Mouse (Mus musculus) G1E (cell line): ENCODE measurements around the gene Zfp697. TPM values are rescaled to one million over a fixed set of nuclear protein-coding genes. Genes with fewer than 3 reads are reported as not detected.

ENCODE experiments used
- ATAC-seq: 2 replicates; pipeline ENCODE4 v1.8.0; 2016; ENCODE audit warnings: mild to moderate bottlenecking; ENCODE audit not compliant: insufficient number of reproducible peaks, poor library complexity, low FRiP score, severe bottlenecking; ENCODE audit errors: extremely low read depth
- DNase-seq: peaks from one replicate; pipeline ENCODE4 v3.0.0; 2012; ENCODE audit warnings: low spot score
- H3K27me3 ChIP-seq: 2 replicates; pipeline ENCODE4 v1.6.1; 2012; ENCODE audit warnings: mild to moderate bottlenecking, low read length, inconsistent platforms; ENCODE audit not compliant: insufficient read depth
- H3K36me3 ChIP-seq: replicated peaks from 2 replicates; pipeline ENCODE3; 2012; ENCODE audit warnings: mild to moderate bottlenecking, inconsistent platforms
- H3K4me1 ChIP-seq: 2 replicates; pipeline ENCODE4 v1.6.1; 2012; ENCODE audit warnings: low read depth, low read length, inconsistent platforms, mixed read lengths; ENCODE audit not compliant: insufficient read depth
- H3K4me3 ChIP-seq: 2 replicates; pipeline ENCODE4 v1.5.1; 2012; ENCODE audit warnings: low read depth, mild to moderate bottlenecking, inconsistent platforms, low read length, moderate library complexity, mixed read lengths
- H3K9me3 ChIP-seq: replicated peaks from 2 replicates; pipeline ENCODE4 v1.6.1; 2012; ENCODE audit warnings: inconsistent platforms
- CTCF ChIP-seq: IDR thresholded peaks from 2 replicates; pipeline ENCODE4 v1.5.1; 2012; ENCODE audit warnings: low read depth, low read length, inconsistent platforms, mixed read lengths
- GATA1 ChIP-seq: IDR thresholded peaks from 2 replicates; pipeline ENCODE4 v1.6.1; 2012; ENCODE audit warnings: borderline replicate concordance, low read length, inconsistent platforms, mixed read lengths
- GATA2 ChIP-seq: IDR thresholded peaks from 2 replicates; pipeline ENCODE4 v1.6.1; 2012; ENCODE audit warnings: low read depth, low read length, inconsistent platforms, borderline replicate concordance
- POLR2AphosphoS5 ChIP-seq: IDR thresholded peaks from 2 replicates; pipeline ENCODE4 v1.6.1; 2012; ENCODE audit warnings: low read depth, low read length, inconsistent platforms; ENCODE audit not compliant: insufficient replicate concordance
- TAL1 ChIP-seq: conservative IDR thresholded peaks from 2 replicates; pipeline ENCODE4 v1.6.1; 2012; ENCODE audit warnings: low read depth, low read length, inconsistent platforms, mixed read lengths
- polyA plus RNA-seq: library from polyadenylated mRNA; stranded (reverse); fragments of >175 nt; gene quantifications from 2 replicates; pipeline ENCODE4 v1.2.3, GENCODE M21; 2012
- total RNA-seq, 2 experiments: library from RNA; stranded (forward) in 1 of 2; stranded (reverse) in 1 of 2; fragments of 200-1000 nt in 1 of 2; fragments of >200 nt in 1 of 2; fragmentation: Nextera tagmentation in 1 of 2; gene quantifications; 2 replicates each; pipeline ENCODE4 v1.2.3; 2014 to 2017

The Zfp697 gene
- total and polyA plus RNA-seq, 3 experiments: 0.16 TPM; not detected in 2

GRCm38 (mm10) chr3:98752171-98752570, 369.9 kb downstream of the Zfp697 start:
- H3K36me3 ChIP-seq: no peaks in the 10 kb centered on the region
- ATAC-seq (no peak), DNase-seq (no peak)
- TF ChIP-seq TAL1 (no peak), GATA1 (no peak), CTCF (no peak), POLR2AphosphoS5 (no peak), GATA2 (no peak)
- no peak overlapping the region for H3K4me3 ChIP-seq
- H3K4me1 ChIP-seq: no peaks in the 10 kb centered on the region
- peaks cover 6% of the 10 kb centered on the region for H3K9me3 ChIP-seq
- no peaks in the 10 kb centered on the region for H3K27me3 ChIP-seq

GRCm38 (mm10) chr3:98756836-98757235, 374.6 kb downstream of the Zfp697 start:
- no peak for ATAC-seq
- TF ChIP-seq POLR2AphosphoS5 (no peak), TAL1 (no peak), CTCF (no peak), GATA2 (no peak), GATA1 (no peak)
- H3K9me3 ChIP-seq: peaks cover 3% of the 10 kb centered on the region; the same call in 1 of the 2 replicates
- no peak overlapping the region for H3K4me3 ChIP-seq
- DNase-seq: no peak
- no peaks in the 10 kb centered on the region for H3K36me3 ChIP-seq
- no peaks in the 10 kb centered on the region for H3K4me1 ChIP-seq
- H3K27me3 ChIP-seq: no peaks in the 10 kb centered on the region

GRCm38 (mm10) chr3:98764155-98764554, 381.9 kb downstream of the Zfp697 start:
- Histone ChIP-seq H3K4me3 (no peak overlapping the region), H3K9me3 (peaks cover 6% of the 10 kb centered on the region; the same call in 1 of the 2 replicates)
- no peak for DNase-seq

GRCm38 (mm10) chr3:98780921-98781320, 398.7 kb downstream of the Zfp697 start:
- no peaks in the 10 kb centered on the region for H3K27me3 ChIP-seq
- peaks cover 15% of the 10 kb centered on the region for H3K9me3 ChIP-seq
- ATAC-seq: no peak
- no peak overlapping the region for H3K4me3 ChIP-seq
- no peaks in the 10 kb centered on the region for H3K4me1 ChIP-seq
- no peaks in the 10 kb centered on the region for H3K36me3 ChIP-seq
- TF ChIP-seq TAL1 (no peak), GATA1 (no peak), POLR2AphosphoS5 (no peak), CTCF (no peak), GATA2 (no peak)
- DNase-seq: no peak

More at GRCm38 (mm10) chr3:98764155-98764554, 381.9 kb downstream of the Zfp697 start:
- no peak for TF ChIP-seq TAL1
- TF ChIP-seq GATA2: no peak
- TF ChIP-seq POLR2AphosphoS5: no peak
- no peak for TF ChIP-seq CTCF
- no peak for TF ChIP-seq GATA1
- H3K27me3 ChIP-seq: no peaks in the 10 kb centered on the region
- H3K36me3 ChIP-seq: no peaks in the 10 kb centered on the region
- H3K4me1 ChIP-seq: no peaks in the 10 kb centered on the region
- no peak for ATAC-seq

- Histone ChIP-seq H3K9me3 (peaks cover 17% of the 10 kb centered on the region), H3K4me3 (no peak overlapping the region), H3K27me3 (no peaks in the 10 kb centered on the region), H3K4me1 (no peaks in the 10 kb centered on the region), H3K36me3 (no peaks in the 10 kb centered on the region)
- ATAC-seq (no peak), DNase-seq (no peak)
- no peak for TF ChIP-seq TAL1
- no peak for TF ChIP-seq CTCF
- TF ChIP-seq POLR2AphosphoS5: no peak
- no peak for TF ChIP-seq GATA1
- TF ChIP-seq GATA2: no peak
These were observed 400.1 kb downstream of the Zfp697 start for GRCm38 (mm10) chr3:98782181-98782868.

GRCm38 (mm10) chr3:98786551-98786950, 404.3 kb downstream of the Zfp697 start:
- DNase-seq: no peak
- ATAC-seq: no peak

More at GRCm38 (mm10) chr3:98786551-98786950, 404.3 kb downstream of the Zfp697 start:
- H3K9me3 ChIP-seq: peaks cover 8% of the 10 kb centered on the region
- TF ChIP-seq GATA1: no peak
- no peak for TF ChIP-seq TAL1
- TF ChIP-seq CTCF: no peak
- no peak for TF ChIP-seq GATA2
- no peak for TF ChIP-seq POLR2AphosphoS5
- H3K27me3 ChIP-seq: no peaks in the 10 kb centered on the region
- H3K4me1 ChIP-seq: no peaks in the 10 kb centered on the region
- H3K36me3 ChIP-seq: no peaks in the 10 kb centered on the region
- H3K4me3 ChIP-seq: no peak overlapping the region

Other genes with a start within 250 kb of the Zfp697 start
- gene Adam30, start 221.8 kb upstream of the Zfp697 start, total RNA-seq (2014; fragmentation: Nextera tagmentation): not detected in 2 replicates
- gene Adam30, start 221.8 kb upstream of the Zfp697 start, total RNA-seq (2017): 0.05 and 0.06 TPM in 2 replicates
- not detected in 2 replicates for gene Adam30, start 221.8 kb upstream of the Zfp697 start, polyA plus RNA-seq
- not detected in 2 replicates for gene Reg4, start 160.3 kb upstream of the Zfp697 start, total RNA-seq (2014; fragmentation: Nextera tagmentation)
- 0.12 TPM in 1 of 2 replicates, not detected in the other for gene Reg4, start 160.3 kb upstream of the Zfp697 start, total RNA-seq (2017)
- not detected in 2 replicates for gene Reg4, start 160.3 kb upstream of the Zfp697 start, polyA plus RNA-seq
- gene Hmgcs2, start 102.0 kb upstream of the Zfp697 start, total RNA-seq (2014; fragmentation: Nextera tagmentation): not detected in 2 replicates
- gene Hmgcs2, start 102.0 kb upstream of the Zfp697 start, total RNA-seq (2017): 0.06 TPM in 1 of 2 replicates, not detected in the other
- gene Hmgcs2, start 102.0 kb upstream of the Zfp697 start, polyA plus RNA-seq: not detected in 2 replicates
- not detected in 2 replicates for gene Phgdh, start 42.5 kb upstream of the Zfp697 start, total RNA-seq (2014; fragmentation: Nextera tagmentation)
- gene Phgdh, start 42.5 kb upstream of the Zfp697 start, total RNA-seq (2017): 0.12 TPM in 1 of 2 replicates, not detected in the other
- not detected in 2 replicates for gene Phgdh, start 42.5 kb upstream of the Zfp697 start, polyA plus RNA-seq
- gene Gm4450, start 74.7 kb downstream of the Zfp697 start, total RNA-seq (2014; fragmentation: Nextera tagmentation): not detected in 2 replicates
- gene Gm4450, start 74.7 kb downstream of the Zfp697 start, total RNA-seq (2017): 0.12 TPM in 1 of 2 replicates, not detected in the other
- gene Gm4450, start 74.7 kb downstream of the Zfp697 start, polyA plus RNA-seq: not detected in 2 replicates
- not detected in 2 replicates for gene Hsd3b4, start 128.1 kb downstream of the Zfp697 start, total RNA-seq (2014; fragmentation: Nextera tagmentation)
- gene Hsd3b4, start 128.1 kb downstream of the Zfp697 start, total RNA-seq (2017): 0.05 TPM in 1 of 2 replicates, not detected in the other
- not detected in 2 replicates for gene Hsd3b4, start 128.1 kb downstream of the Zfp697 start, polyA plus RNA-seq
- not detected in 2 replicates for gene Gm10681, start 206.3 kb downstream of the Zfp697 start, total RNA-seq (2014; fragmentation: Nextera tagmentation)
- 0.05 TPM in 1 of 2 replicates, not detected in the other for gene Gm10681, start 206.3 kb downstream of the Zfp697 start, total RNA-seq (2017)
- not detected in 2 replicates for gene Gm10681, start 206.3 kb downstream of the Zfp697 start, polyA plus RNA-seq
- gene Hsd3b5, start 247.8 kb downstream of the Zfp697 start, total RNA-seq (2014; fragmentation: Nextera tagmentation): not detected in 2 replicates
- gene Hsd3b5, start 247.8 kb downstream of the Zfp697 start, total RNA-seq (2017): 0.11 TPM in 1 of 2 replicates, not detected in the other
- not detected in 2 replicates for gene Hsd3b5, start 247.8 kb downstream of the Zfp697 start, polyA plus RNA-seq